Mouse (Mus musculus) retina, postnatal 7 days (tissue): Measurements from ENCODE around the gene Sstr3.
A peak's percentile ranks its signal among the peaks of the same experiment; 100 is the strongest.

Experiments
- DNase-seq: peaks from one replicate; pipeline ENCODE4 v3.0.0-alpha.2; 2012; ENCODE audit warnings: low read depth, low spot score

Gene Sstr3

GRCm38 (mm10) chr15:78544561-78545001, at the start of gene Sstr3:
Sstr3 (minus strand) TSS chr15:78544685.
- DNase-seq, result no peak

- DNase-seq, result no peak
These were observed 49.5 kb upstream of the Sstr3 start for GRCm38 (mm10) chr15:78593896-78594425.

DNA sequence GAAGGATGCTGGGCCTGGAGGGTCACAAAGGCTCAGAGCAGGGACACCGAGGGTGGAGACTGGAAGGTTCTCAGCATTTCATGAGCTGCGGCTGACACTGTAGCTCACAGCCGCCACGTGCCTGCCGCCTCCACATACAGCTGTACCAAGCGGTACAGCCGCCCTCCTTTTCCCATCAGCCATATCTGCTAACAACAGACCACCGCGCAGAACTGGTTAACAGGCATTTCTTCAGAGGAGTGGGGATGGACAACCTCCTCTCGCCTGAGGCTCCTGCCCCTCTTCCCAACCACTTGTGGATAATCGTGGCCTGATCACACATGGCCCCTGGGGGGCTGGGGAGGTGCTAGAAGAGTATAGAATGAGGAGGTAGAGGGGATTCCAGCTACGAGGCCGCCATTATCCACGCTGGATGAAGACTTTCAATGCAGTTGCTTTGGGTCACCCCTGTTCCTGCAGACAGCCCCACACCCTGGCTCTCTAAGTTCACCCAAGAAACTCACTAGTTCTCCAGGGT, 48.0 kb upstream of the Sstr3 start:
- DNase-seq, result no peak

- DNase-seq, result no peak
These were observed 47.4 kb upstream of the Sstr3 start for GRCm38 (mm10) chr15:78591680-78592451.

GRCm38 (mm10) chr15:78590785-78591184, 46.3 kb upstream of the Sstr3 start:
- DNase-seq, result no peak

DNA sequence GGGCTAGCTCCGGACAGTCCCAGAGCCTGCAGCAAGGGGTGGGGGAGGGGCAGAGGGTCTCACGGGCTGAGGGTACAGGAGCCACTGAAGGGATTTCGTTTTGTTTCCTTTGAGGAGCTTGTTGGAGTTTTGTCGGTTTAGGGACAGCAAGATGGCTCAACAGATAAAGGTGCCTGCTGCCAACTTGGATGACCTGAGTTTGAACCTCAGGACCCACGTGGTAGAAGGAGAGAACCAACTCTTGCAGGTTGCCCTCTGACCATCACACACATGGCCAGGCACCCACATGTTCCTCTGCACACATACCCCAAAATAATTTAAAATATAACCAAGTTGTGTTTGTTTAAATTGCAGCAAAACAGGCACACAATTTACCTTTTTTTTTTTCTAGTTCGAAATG, 45.5 kb upstream of the Sstr3 start:
- DNase-seq, result no peak

DNA sequence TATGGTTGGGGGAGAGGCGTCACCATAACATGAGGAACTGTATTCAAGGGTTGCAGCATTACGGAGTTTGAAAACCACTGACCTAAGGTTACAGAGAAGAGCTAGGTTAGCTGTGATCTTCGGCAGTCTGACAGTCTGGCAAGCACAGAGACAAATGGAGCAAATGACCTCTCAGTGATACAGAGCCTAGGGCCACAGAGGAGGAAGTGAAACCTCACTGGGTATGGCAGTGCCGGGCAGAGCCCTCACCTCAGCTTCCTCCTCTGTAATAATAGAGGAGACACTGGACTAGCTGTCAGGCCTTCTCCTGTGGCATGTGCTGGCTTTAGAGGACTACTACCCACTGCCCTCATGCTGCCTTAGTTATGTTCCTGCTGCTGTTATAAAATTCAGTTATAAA, 44.4 kb upstream of the Sstr3 start:
- no peak for DNase-seq

GRCm38 (mm10) chr15:78588049-78588448, 43.6 kb upstream of the Sstr3 start:
- no peak for DNase-seq

DNA sequence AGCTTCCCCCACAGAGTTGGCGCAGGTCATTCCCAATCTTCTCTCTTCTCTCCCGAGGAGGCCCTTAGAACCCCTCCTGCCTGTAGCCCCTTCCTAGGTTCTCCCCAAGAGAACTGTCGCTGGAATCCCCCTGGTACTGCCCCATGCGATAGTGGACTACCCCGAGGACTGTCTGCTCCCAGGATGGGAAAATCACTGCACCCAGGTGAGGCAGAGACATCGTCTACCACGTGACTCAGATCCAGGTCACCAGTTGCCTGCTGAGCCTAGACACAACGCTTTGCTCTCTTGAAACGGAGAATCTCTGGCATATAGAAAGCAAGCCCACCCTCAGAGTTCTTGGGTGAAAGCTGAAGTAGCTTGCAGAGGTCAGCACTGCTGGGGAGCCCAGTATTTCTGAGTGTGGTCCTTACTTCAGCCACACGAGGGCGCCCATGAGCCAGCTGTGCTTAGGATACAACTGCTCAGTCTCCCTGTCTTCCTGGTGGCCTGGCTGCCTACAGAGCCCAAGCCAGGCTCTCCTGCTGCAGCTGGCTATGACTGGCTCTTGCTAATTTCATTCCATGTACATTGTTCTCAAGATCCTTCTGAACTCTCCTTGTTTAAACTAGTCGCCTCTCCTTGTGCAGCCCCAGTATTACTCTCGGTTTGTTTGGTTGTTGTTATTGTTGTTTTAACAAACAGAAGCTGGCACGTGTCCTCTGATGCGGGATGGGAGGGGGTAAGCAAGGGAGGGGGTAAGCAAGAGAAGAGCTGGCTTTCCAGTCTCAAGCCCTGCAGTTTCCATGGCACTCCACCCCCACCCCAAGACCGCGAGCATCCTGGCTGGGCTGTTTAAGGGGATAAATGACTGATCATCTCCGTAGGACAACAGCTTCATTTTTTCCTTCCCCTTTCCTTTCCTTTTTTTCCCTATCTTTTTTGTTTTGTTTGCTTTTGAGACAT, 42.8 kb upstream of the Sstr3 start:
- DNase-seq, result peak; percentile 78

DNA sequence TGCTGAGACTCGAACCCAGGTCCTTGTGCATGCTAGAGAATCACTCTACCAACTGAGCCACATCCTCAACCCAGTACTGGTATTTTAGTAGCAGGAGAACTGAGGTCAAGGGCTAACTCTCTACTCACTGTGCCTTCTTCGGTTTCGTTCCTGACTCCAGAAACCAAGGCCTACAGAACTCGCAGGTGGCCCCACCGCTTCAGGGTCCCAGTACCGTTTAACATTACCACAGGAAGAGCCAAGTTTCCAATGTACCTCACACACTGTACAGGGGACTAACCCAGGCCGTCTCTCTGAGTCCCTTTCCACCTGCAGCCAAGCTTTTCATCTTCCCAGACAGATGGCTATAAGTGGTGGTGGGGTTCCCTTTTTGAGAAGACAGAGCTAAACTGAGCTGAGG, 40.9 kb upstream of the Sstr3 start:
- DNase-seq, result no peak

- DNase-seq, result no peak
These were observed 38.9 kb upstream of the Sstr3 start for GRCm38 (mm10) chr15:78583352-78583751.

- DNase-seq, result no peak
These were observed 31.9 kb upstream of the Sstr3 start for GRCm38 (mm10) chr15:78576284-78576810.

GRCm38 (mm10) chr15:78572658-78573397, 28.3 kb upstream of the Sstr3 start, which contains the start of gene Rac2:
Rac2 (minus strand) TSS chr15:78572783.
- no peak for DNase-seq

DNA sequence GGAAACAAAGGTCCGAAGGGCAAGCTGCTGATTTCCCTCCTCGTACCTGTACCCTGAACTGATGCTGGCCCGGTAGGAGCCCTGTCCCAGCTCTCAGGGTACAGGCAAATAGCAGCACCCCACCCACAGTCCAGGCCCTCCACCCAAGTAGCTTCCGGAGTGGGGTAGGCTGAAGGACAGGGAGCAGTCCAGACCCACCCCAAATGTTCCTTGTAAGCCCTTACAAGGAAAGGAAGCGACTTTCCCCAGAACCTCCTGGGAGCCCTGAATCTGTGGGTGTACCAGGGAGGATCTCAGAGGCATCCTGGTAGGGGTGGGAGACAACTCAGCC, 27.8 kb upstream of the Sstr3 start:
- no peak for DNase-seq

GRCm38 (mm10) chr15:78571554-78572269, 27.2 kb upstream of the Sstr3 start:
- DNase-seq, result no peak

DNA sequence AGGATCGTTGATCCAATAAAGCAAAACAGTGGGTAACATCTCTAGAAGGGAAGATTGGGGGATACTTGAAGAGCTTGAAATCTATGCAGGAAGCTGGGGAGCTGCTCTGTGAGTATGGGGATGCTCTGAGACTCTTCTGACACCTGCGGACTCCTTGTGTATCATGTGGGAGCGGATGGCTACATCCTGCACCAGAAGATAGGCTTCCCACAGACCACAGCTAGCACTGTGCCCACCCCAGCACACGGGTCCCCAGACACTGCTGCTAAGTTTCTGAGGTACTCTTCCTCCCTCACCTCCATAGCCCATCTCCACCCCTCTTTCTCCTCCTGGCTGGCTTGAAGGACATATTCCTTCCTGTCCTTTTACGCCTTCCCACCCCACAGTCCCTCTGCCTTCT, 25.7 kb upstream of the Sstr3 start:
- DNase-seq, result no peak

- DNase-seq, result no peak
These were observed 23.2 kb upstream of the Sstr3 start for GRCm38 (mm10) chr15:78567608-78568120.

DNA sequence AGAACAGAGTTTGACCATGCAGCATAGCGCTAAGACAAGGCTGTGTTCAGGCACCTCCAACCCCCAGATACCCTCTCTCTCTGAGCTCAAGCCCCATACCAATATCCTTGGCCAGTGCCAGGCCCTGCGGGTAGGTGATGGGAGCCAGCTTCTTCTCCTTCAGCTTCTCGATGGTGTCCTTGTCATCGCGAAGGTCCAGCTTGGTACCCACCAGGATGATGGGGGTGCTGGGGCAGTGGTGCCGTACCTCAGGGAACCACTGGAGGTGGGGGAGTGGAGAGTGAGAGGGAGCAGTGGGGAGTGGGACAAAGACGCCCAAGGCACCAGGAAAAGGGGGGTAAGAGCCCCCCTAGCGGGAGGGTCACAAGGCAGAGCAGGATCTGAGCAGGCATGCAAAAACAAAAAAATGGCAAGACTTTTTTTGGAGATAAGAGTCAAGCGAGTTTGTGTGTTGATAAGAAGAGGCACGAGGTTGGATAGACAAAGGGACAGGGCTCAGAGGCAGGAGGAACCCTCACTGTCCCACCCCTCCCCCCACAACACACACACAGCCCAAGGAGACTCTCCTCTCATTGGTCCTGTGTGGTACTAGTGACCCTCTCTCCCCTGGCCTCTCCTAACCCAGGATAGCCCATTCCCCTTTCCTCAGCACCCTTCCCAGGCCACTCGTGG, 20.4 kb upstream of the Sstr3 start:
- no peak for DNase-seq

- DNase-seq, result no peak
These were observed 19.5 kb upstream of the Sstr3 start for GRCm38 (mm10) chr15:78563937-78564336.

DNA sequence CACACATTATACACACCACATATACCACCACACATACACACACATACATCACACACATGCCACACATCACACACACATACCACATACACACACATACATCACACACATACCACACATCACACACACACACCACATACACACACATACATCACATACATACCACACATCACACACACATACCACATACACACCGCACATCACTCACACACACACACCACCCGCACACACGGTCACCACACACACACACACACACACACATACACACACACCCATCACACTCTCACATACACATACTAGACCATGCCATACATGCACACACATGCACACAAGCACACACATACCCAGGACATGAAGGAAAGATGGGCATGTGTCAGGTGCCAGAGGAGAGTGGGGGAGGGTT, 18.9 kb upstream of the Sstr3 start:
- DNase-seq, result no peak
